Mouse (Mus musculus): ENCODE measurements around the gene Pafah2. TPM values are rescaled to one million over a fixed set of nuclear protein-coding genes. Genes with fewer than 3 reads are reported as not detected.

The Pafah2 gene
- total RNA-seq, 2 experiments from 2014 or later = 5.0 to 7.6 TPM

GRCm38 (mm10) chr4:134453619-134454400 is 57.7 kb downstream of the Pafah2 start:
- DNase-seq (ENCODE audit: extremely low spot score in 1 of 2, low spot score in 1 of 2) = no peak

GRCm38 (mm10) chr4:134455310-134455709 is 59.2 kb downstream of the Pafah2 start:
- no peak for DNase-seq (ENCODE audit: extremely low spot score in 1 of 2, low spot score in 1 of 2)

- DNase-seq (ENCODE audit: extremely low spot score in 1 of 2, low spot score in 1 of 2) = no peak
Observed at GRCm38 (mm10) chr4:134457130-134457825, 61.2 kb downstream of the Pafah2 start.

GRCm38 (mm10) chr4:134458856-134459255 is 62.7 kb downstream of the Pafah2 start:
- DNase-seq (ENCODE audit: extremely low spot score in 1 of 2, low spot score in 1 of 2) = no peak

GRCm38 (mm10) chr4:134460277-134460676 is 64.2 kb downstream of the Pafah2 start:
- DNase-seq (ENCODE audit: extremely low spot score in 1 of 2, low spot score in 1 of 2) = no peak

GRCm38 (mm10) chr4:134461252-134461651 is 65.1 kb downstream of the Pafah2 start:
- no peak for DNase-seq (ENCODE audit: extremely low spot score in 1 of 2, low spot score in 1 of 2)

- DNase-seq (ENCODE audit: extremely low spot score in 1 of 2, low spot score in 1 of 2) = no peak
Observed at GRCm38 (mm10) chr4:134465789-134466188, 69.7 kb downstream of the Pafah2 start.

GRCm38 (mm10) chr4:134466381-134467262 is 70.5 kb downstream of the Pafah2 start:
- no peak for DNase-seq (ENCODE audit: extremely low spot score in 1 of 2, low spot score in 1 of 2)

- DNase-seq (ENCODE audit: extremely low spot score in 1 of 2, low spot score in 1 of 2) = no peak
Observed at GRCm38 (mm10) chr4:134467435-134468214, 71.5 kb downstream of the Pafah2 start.

GRCm38 (mm10) chr4:134468215-134468575 is 72.1 kb downstream of the Pafah2 start, which contains the start of gene Stmn1:
TSS of gene Stmn1 (plus strand) at chr4:134468320.
- peak; percentile 81 to 86 for DNase-seq (ENCODE audit: extremely low spot score in 1 of 2, low spot score in 1 of 2)

- DNase-seq (ENCODE audit: extremely low spot score in 1 of 2, low spot score in 1 of 2) = peak; percentile 86 to 92
Observed at GRCm38 (mm10) chr4:134468578-134469266, 72.6 kb downstream of the Pafah2 start.

- no peak for DNase-seq (ENCODE audit: extremely low spot score in 1 of 2, low spot score in 1 of 2)
Observed at GRCm38 (mm10) chr4:134469341-134469796, 73.2 kb downstream of the Pafah2 start.

GRCm38 (mm10) chr4:134469985-134470384 is 73.9 kb downstream of the Pafah2 start:
- no peak for DNase-seq (ENCODE audit: extremely low spot score in 1 of 2, low spot score in 1 of 2)

- no peak for DNase-seq (ENCODE audit: extremely low spot score in 1 of 2, low spot score in 1 of 2)
Observed at GRCm38 (mm10) chr4:134471469-134471868, 75.3 kb downstream of the Pafah2 start.

GRCm38 (mm10) chr4:134473764-134474163 is 77.6 kb downstream of the Pafah2 start:
- no peak for DNase-seq (ENCODE audit: extremely low spot score in 1 of 2, low spot score in 1 of 2)

- DNase-seq (ENCODE audit: extremely low spot score in 1 of 2, low spot score in 1 of 2) = no peak
Observed at GRCm38 (mm10) chr4:134474240-134474639, 78.1 kb downstream of the Pafah2 start.

GRCm38 (mm10) chr4:134476899-134477298 is 80.8 kb downstream of the Pafah2 start:
- DNase-seq (ENCODE audit: extremely low spot score in 1 of 2, low spot score in 1 of 2) = no peak
